Mouse (Mus musculus) cerebellum, postnatal 4 days (tissue): ENCODE measurements around the gene Maff.
A peak's percentile ranks its signal among the peaks of the same experiment; 100 is the strongest.

Source experiments
- DNase-seq, 2 experiments: peaks; one replicate each; pipeline ENCODE4 v3.0.0; 2022; ENCODE audit warnings: low spot score in 2 of 2, mixed read lengths in 1 of 2

The Maff gene

GRCm38 (mm10) chr15:79346051-79346793, at the start of gene Maff:
Maff (plus strand) TSS chr15:79346621.
- no peak for DNase-seq

GRCm38 (mm10) chr15:79298553-79298952, 47.9 kb upstream of the Maff start:
- DNase-seq = no peak

- no peak for DNase-seq
Measured at GRCm38 (mm10) chr15:79299563-79300155, 46.8 kb upstream of the Maff start.

- peak in 1 of 2 experiments; percentile 28 for DNase-seq
Measured at GRCm38 (mm10) chr15:79303725-79304124, 42.7 kb upstream of the Maff start.

GRCm38 (mm10) chr15:79304832-79305231, 41.6 kb upstream of the Maff start:
- no peak for DNase-seq

GRCm38 (mm10) chr15:79306043-79306637, 40.3 kb upstream of the Maff start:
- DNase-seq = no peak

- DNase-seq = no peak
Measured at GRCm38 (mm10) chr15:79307861-79308260, 38.6 kb upstream of the Maff start.

- DNase-seq = no peak
Measured at GRCm38 (mm10) chr15:79313848-79314369, 32.5 kb upstream of the Maff start.

- no peak for DNase-seq
Measured at GRCm38 (mm10) chr15:79321733-79322190, 24.7 kb upstream of the Maff start.

GRCm38 (mm10) chr15:79322281-79322990, 24.0 kb upstream of the Maff start:
- no peak for DNase-seq

GRCm38 (mm10) chr15:79322991-79323790, 23.2 kb upstream of the Maff start:
- DNase-seq = no peak

GRCm38 (mm10) chr15:79323791-79324155, 22.6 kb upstream of the Maff start:
- no peak for DNase-seq

- no peak for DNase-seq
Measured at GRCm38 (mm10) chr15:79324373-79324772, 22.0 kb upstream of the Maff start.

GRCm38 (mm10) chr15:79325742-79326141, 20.7 kb upstream of the Maff start:
- no peak for DNase-seq

GRCm38 (mm10) chr15:79326264-79326663, 20.2 kb upstream of the Maff start:
- DNase-seq = no peak

- no peak for DNase-seq
Measured at GRCm38 (mm10) chr15:79326971-79327961, 19.2 kb upstream of the Maff start.

- peak; percentile 94 to 97 for DNase-seq
Measured at GRCm38 (mm10) chr15:79328058-79328938, 18.1 kb upstream of the Maff start, which contains the start of gene Pla2g6. Pla2g6 (minus strand) TSS chr15:79328390.

- no peak for DNase-seq
Measured at GRCm38 (mm10) chr15:79328939-79329275, 17.5 kb upstream of the Maff start.
